Mouse (Mus musculus): ENCODE data around the gene Cenpv. TPM values are rescaled to one million over a fixed set of nuclear protein-coding genes. Genes with fewer than 3 reads are reported as not detected.
A peak's percentile ranks its signal among the peaks of the same experiment; 100 is the strongest.

Cenpv gene
- polyA plus RNA-seq, 1 experiment from 2014 or later = 9.8 TPM

DNA sequence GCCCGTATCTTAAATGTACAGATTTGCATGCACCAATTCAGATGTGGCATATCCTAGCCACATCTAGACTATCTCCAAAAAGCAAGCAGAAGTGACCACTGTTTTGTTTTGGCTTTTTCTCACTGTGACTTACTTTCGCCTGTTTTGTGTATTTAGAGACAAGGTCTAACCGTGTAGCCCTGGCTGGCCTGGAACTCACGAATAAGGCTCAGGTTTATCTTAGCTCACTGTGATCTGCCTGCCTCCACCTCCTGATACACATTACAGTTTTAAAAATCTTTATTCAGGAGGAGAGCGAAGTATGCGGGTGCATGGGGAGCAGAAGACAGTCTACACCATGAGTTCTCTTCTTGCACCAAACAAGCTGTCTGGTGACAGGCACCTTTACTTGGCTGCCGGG is 1.1 kb upstream of the Cenpv start:
- Histone ChIP-seq H3K4me2 (ENCODE audit: low read depth, low read length) (no peak overlapping the region), H3K9ac (replicated peaks) (no peak overlapping the region), H3K4me3 (ENCODE audit: low read depth, low read length) (no peak overlapping the region), H3K27me3 (ENCODE audit: insufficient read depth, low read length) (no peaks in the 10 kb centered on the region), H3K9me3 (ENCODE audit: low read length) (no peaks in the 10 kb centered on the region), H3K4me1 (ENCODE audit: insufficient read depth) (peaks cover 10% of the 10 kb centered on the region), H3K27ac (ENCODE audit: low read depth) (no peak overlapping the region), H3K36me3 (replicated peaks; ENCODE audit: insufficient read depth, low read length) (no peaks in the 10 kb centered on the region)
- 79% methylated on average over 7 of the region's 7 CpGs for WGBS (ENCODE audit: insufficient replicate concordance)
- TF ChIP-seq EP300 (IDR thresholded peaks at IDR 0.05; ENCODE audit: low read depth) (no peak), CTCF (IDR thresholded peaks at IDR 0.05; ENCODE audit: low read depth) (no peak)
- DNase-seq (no peak), ATAC-seq (no peak)

DNA sequence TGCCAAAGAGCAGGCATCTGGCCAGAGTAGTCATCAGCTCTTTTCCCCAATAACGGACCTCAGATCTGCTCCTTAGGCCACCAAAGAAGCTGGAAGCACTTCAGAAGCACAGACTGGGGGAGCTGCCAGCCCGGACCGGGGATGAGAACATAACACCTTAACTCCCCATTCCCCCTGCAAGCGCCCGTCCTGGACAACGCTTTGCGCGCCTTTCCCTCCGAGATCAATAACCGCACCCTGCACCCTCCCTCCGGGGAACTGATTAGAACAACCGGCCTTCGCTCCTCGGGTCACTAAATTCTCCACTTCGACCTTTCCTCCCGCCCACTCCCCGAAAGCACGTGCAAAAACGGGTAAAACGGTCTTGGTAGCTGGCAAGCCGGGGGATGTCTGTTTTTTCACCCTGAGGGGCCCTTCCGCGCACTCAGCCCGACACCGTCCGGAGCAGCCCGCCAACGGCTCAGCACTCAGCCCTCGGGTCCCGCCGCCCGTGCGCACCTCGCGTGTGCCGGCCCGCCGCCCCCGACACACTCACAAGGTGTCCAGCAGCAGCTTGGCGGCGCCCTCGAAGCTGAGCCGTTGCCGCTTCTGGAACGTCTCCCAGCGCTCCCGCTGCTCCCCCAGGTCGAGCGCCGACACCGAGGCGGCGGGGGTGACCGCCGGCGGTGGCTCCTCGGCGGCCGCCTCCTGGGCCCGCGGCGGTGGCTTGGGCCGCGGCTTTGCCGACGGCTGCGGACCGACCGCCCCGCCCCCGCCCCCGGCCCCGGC is 556 bp downstream of the Cenpv start:
- under 1% methylated on average over 62 of the region's 73 CpGs for WGBS (ENCODE audit: insufficient replicate concordance)
- peak overlapping the region; percentile 89 for H3K27ac ChIP-seq (ENCODE audit: low read depth)
- TF ChIP-seq EP300 (IDR thresholded peaks at IDR 0.05; ENCODE audit: low read depth) (no peak), CTCF (IDR thresholded peaks at IDR 0.05; ENCODE audit: low read depth) (no peak; the same call in 1 of the 2 replicates)

DNA sequence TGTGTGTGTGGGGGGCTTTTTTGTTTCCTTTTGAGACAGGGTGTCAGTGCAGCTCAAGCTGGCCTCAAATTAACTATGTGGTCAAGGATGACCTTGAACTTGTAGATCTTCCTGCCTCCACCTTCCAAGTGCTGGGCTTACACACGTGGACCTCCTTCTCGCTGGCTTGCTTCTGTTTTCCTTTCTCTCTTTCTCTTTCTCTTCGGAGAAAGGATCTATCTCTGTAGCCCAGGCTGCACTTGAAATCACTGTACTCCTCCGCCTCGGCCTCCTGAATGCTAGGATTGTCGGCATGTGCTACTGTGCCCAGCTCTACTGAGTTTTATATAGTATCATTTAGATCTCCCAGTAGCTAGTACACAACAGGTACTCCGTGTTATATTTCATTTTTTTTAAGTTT is 1.5 kb downstream of the Cenpv start:
- H3K4me3 ChIP-seq (ENCODE audit: low read depth, low read length) = 0 out of 2 replicates have a peak overlapping the region, but pooled peaks have one; percentile 15
- 36% methylated on average over 7 of the region's 7 CpGs for WGBS (ENCODE audit: insufficient replicate concordance)
- no peak for ATAC-seq
- peak overlapping the region; percentile 99 for H3K4me2 ChIP-seq (ENCODE audit: low read depth, low read length)
- no peak for DNase-seq
- peaks cover 7% of the 10 kb centered on the region for H3K36me3 ChIP-seq (replicated peaks; ENCODE audit: insufficient read depth, low read length)
- TF ChIP-seq CTCF (IDR thresholded peaks at IDR 0.05; ENCODE audit: low read depth) (no peak), EP300 (IDR thresholded peaks at IDR 0.05; ENCODE audit: low read depth) (no peak)
- 0 out of 2 replicates have a peak overlapping the region, but pooled peaks have one; percentile 34 for H3K9ac ChIP-seq (replicated peaks)
- H3K9me3 ChIP-seq (ENCODE audit: low read length) = no peaks in the 10 kb centered on the region
- no peaks in the 10 kb centered on the region for H3K27me3 ChIP-seq (ENCODE audit: insufficient read depth, low read length)
- H3K27ac ChIP-seq (ENCODE audit: low read depth) = no peak overlapping the region
- peaks cover 10% of the 10 kb centered on the region for H3K4me1 ChIP-seq (ENCODE audit: insufficient read depth)

More for the DNA sequence above, 556 bp downstream of the Cenpv start:
- Histone ChIP-seq H3K9me3 (ENCODE audit: low read length) (no peaks in the 10 kb centered on the region), H3K4me2 (ENCODE audit: low read depth, low read length) (peak overlapping the region; percentile 99), H3K27me3 (ENCODE audit: insufficient read depth, low read length) (no peaks in the 10 kb centered on the region), H3K4me3 (ENCODE audit: low read depth, low read length) (peak overlapping the region; percentile 78), H3K36me3 (replicated peaks; ENCODE audit: insufficient read depth, low read length) (peaks cover 6% of the 10 kb centered on the region), H3K9ac (replicated peaks) (peak overlapping the region; percentile 92), H3K4me1 (ENCODE audit: insufficient read depth) (peaks cover 10% of the 10 kb centered on the region)
- ATAC-seq (peak; percentile 80), DNase-seq (peak; percentile 72)

DNA sequence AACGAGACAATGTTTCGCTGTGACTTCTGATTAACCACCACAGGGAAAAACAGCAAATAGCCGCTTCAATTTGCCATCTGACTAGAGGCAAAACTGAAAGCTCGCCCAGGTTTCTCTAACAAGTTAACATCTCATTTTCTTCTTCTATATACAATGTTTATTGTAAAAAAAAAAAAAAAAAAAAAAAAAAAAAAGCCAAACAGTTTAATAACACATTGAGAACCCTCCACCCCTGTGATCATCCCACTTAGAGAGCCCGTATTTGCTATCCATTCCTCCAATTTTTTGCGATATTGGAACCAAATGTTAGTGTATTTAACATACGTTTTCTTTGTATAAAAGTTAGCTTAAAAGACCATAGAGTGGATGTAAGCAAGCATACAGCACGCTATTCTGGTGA is 2.0 kb downstream of the Cenpv start:
- H3K9me3 ChIP-seq (ENCODE audit: low read length) = no peaks in the 10 kb centered on the region
- H3K4me3 ChIP-seq (ENCODE audit: low read depth, low read length) = no peak overlapping the region
- peak overlapping the region; percentile 99; the same call in 1 of the 2 replicates for H3K4me2 ChIP-seq (ENCODE audit: low read depth, low read length)
- no peak overlapping the region for H3K27ac ChIP-seq (ENCODE audit: low read depth)
- no peaks in the 10 kb centered on the region for H3K27me3 ChIP-seq (ENCODE audit: insufficient read depth, low read length)
- H3K9ac ChIP-seq (replicated peaks) = no peak overlapping the region
- peaks cover 10% of the 10 kb centered on the region for H3K4me1 ChIP-seq (ENCODE audit: insufficient read depth)
- no peak for TF ChIP-seq CTCF (IDR thresholded peaks at IDR 0.05; ENCODE audit: low read depth)
- no peak for TF ChIP-seq EP300 (IDR thresholded peaks at IDR 0.05; ENCODE audit: low read depth)
- H3K36me3 ChIP-seq (replicated peaks; ENCODE audit: insufficient read depth, low read length) = peaks cover 8% of the 10 kb centered on the region
- DNase-seq (no peak), ATAC-seq (no peak)
- WGBS (ENCODE audit: insufficient replicate concordance) = 86% methylated on average over 8 of the region's 8 CpGs

DNA sequence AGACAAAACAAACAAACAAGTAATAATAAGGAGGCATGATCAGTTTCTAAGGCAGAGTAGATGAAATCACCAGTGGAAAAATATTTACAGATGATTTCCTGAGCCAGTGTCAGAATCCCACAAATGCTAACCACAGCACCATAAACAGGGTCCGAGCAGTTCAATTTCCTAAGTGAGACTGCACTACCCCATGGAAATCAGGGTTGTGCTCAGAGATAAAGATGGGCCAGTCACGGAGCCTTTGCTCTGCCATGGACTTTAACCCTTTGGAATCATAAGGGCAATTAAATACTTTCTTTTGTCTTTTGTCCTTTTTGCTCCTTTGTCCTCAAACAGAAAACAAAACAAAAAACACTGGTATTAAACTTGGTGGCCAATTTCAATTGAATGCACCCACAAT is 16.8 kb downstream of the Cenpv start:
- DNase-seq (no peak), ATAC-seq (no peak)
- Histone ChIP-seq H3K36me3 (replicated peaks; ENCODE audit: insufficient read depth, low read length) (0 out of 2 replicates have a peak, but pooled peaks cover 3% of the 10 kb centered on the region), H3K4me2 (ENCODE audit: low read depth, low read length) (no peak overlapping the region), H3K4me1 (ENCODE audit: insufficient read depth) (no peaks in the 10 kb centered on the region), H3K9me3 (ENCODE audit: low read length) (no peaks in the 10 kb centered on the region), H3K27ac (ENCODE audit: low read depth) (no peak overlapping the region), H3K9ac (replicated peaks) (no peak overlapping the region), H3K4me3 (ENCODE audit: low read depth, low read length) (no peak overlapping the region), H3K27me3 (ENCODE audit: insufficient read depth, low read length) (no peaks in the 10 kb centered on the region)
- 43% methylated on average over 2 of the region's 2 CpGs for WGBS (ENCODE audit: insufficient replicate concordance)
- TF ChIP-seq CTCF (IDR thresholded peaks at IDR 0.05; ENCODE audit: low read depth) (no peak), EP300 (IDR thresholded peaks at IDR 0.05; ENCODE audit: low read depth) (no peak)

DNA sequence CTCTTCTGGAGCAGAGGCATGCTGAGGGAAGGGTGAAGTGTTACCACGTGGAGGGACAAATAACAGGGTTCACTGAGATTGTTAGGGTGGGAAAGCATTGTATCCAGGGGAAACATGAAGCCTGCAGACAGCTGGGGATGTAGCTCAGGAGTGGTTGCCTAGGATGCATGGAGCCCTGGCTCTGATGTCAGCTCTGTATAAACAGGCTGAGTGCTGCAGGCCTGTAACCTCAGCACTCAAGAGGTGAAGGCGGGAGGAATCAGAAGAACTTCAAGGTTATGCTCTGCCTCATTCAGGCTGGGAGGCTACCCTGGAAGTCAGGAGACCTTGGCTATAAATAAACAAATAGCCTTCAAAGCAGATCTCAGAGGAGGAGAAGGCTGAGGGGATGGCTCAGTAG is 20.1 kb downstream of the Cenpv start:
- Histone ChIP-seq H3K4me2 (ENCODE audit: low read depth, low read length) (no peak overlapping the region), H3K36me3 (replicated peaks; ENCODE audit: insufficient read depth, low read length) (no peaks in the 10 kb centered on the region), H3K9ac (replicated peaks) (no peak overlapping the region), H3K27me3 (ENCODE audit: insufficient read depth, low read length) (no peaks in the 10 kb centered on the region), H3K4me3 (ENCODE audit: low read depth, low read length) (no peak overlapping the region), H3K27ac (ENCODE audit: low read depth) (no peak overlapping the region), H3K4me1 (ENCODE audit: insufficient read depth) (no peaks in the 10 kb centered on the region), H3K9me3 (ENCODE audit: low read length) (no peaks in the 10 kb centered on the region)
- no peak for ATAC-seq
- no peak for TF ChIP-seq EP300 (IDR thresholded peaks at IDR 0.05; ENCODE audit: low read depth)
- no peak for TF ChIP-seq CTCF (IDR thresholded peaks at IDR 0.05; ENCODE audit: low read depth)
- DNase-seq = no peak
- 62% methylated on average over 2 of the region's 2 CpGs for WGBS (ENCODE audit: insufficient replicate concordance)
